Mouse (Mus musculus): ENCODE data around the gene B3gnt3.

GRCm38 (mm10) chr8:71686143-71686734 lies 15.3 kb downstream of the B3gnt3 start:
- TF ChIP-seq ZC3H11A (IDR thresholded peaks at IDR 0.05; ENCODE audit: borderline replicate concordance, low read depth, low read length) (no peak), CHD2 (IDR thresholded peaks at IDR 0.05; ENCODE audit: low read depth, low read length) (no peak)

Data from ES-E14 (cell line).